Mouse (Mus musculus) midbrain, postnatal 0 days (tissue): ENCODE results near the gene Smarca2. TPM values are rescaled to one million over a fixed set of nuclear protein-coding genes. Genes with fewer than 3 reads are reported as not detected.

Source experiments
- ATAC-seq: fragments of 200-750 bp; cut with Nextera tagmentation; 2 replicates; pipeline ENCODE4 v1.8.0; 2017; ENCODE audit warnings: moderate number of reproducible peaks, mild to moderate bottlenecking, moderate TSS enrichment, moderate library complexity; ENCODE audit not compliant: low FRiP score
- DNase-seq: peaks from one replicate; pipeline ENCODE4 v3.0.0-alpha.2; 2015; ENCODE audit warnings: low spot score
- H3K27ac ChIP-seq: fragments of 300-500 bp; sonication (generic); 2 replicates; pipeline ENCODE4 v1.5.1; 2014; ENCODE audit warnings: low read depth, mild to moderate bottlenecking, low read length, mixed read lengths
- H3K27me3 ChIP-seq: fragments of 300-500 bp; sonication (generic); 2 replicates; pipeline ENCODE4 v1.6.1; 2014; ENCODE audit warnings: low read length, control low read depth, mixed read lengths; ENCODE audit not compliant: insufficient read depth
- H3K36me3 ChIP-seq: fragments of 300-500 bp; sonication (generic); 2 replicates; pipeline ENCODE4 v1.6.1; 2014; ENCODE audit warnings: low read length, control low read depth, mixed read lengths; ENCODE audit not compliant: insufficient read depth
- H3K4me1 ChIP-seq: fragments of 300-500 bp; sonication (generic); 2 replicates; pipeline ENCODE4 v1.6.1; 2014; ENCODE audit warnings: mild to moderate bottlenecking, control low read depth, antibody characterized with exemption, low read length, mixed read lengths; ENCODE audit not compliant: insufficient read depth
- H3K4me2 ChIP-seq: fragments of 300-500 bp; sonication (generic); 2 replicates; pipeline ENCODE4 v1.6.1; 2014; ENCODE audit warnings: low read depth, mild to moderate bottlenecking, low read length, mixed read lengths; ENCODE audit not compliant: poor library complexity, severe bottlenecking
- H3K4me3 ChIP-seq: fragments of 300-500 bp; sonication (generic); 2 replicates; pipeline ENCODE4 v1.5.1; 2014; ENCODE audit warnings: low read depth, mild to moderate bottlenecking, low read length, moderate library complexity
- H3K9ac ChIP-seq: fragments of 300-500 bp; sonication (generic); replicated peaks from 2 replicates; pipeline ENCODE4 v1.6.1; 2014; ENCODE audit warnings: mild to moderate bottlenecking, low read length, moderate library complexity, mixed read lengths; ENCODE audit not compliant: poor library complexity, severe bottlenecking
- H3K9me3 ChIP-seq: fragments of 300-500 bp; sonication (generic); 2 replicates; pipeline ENCODE4 v1.6.1; 2016; ENCODE audit warnings: low read length, control low read depth
- CTCF ChIP-seq: IDR thresholded peaks from 2 replicates; pipeline ENCODE4 v1.5.1; 2016; ENCODE audit warnings: antibody characterized with exemption, mild to moderate bottlenecking
- WGBS: fragments of 180-500 bp; shearing (Covaris S2); extraction: QIAGEN DNeasy Blood & Tissue Kit; methylation state at CpG from one replicate; pipeline ENCODE4 v1.1.7; 2014; 5-methylcytosine and 5-hydroxymethylcytosine counted together
- polyA plus RNA-seq: library from polyadenylated mRNA; unstranded; fragments of >200 nt; fragmentation: Nextera tagmentation; extraction: Ambion mirVana; gene quantifications from 2 replicates; pipeline ENCODE4 v1.2.1, GENCODE M21; 2015
- total RNA-seq: library from RNA; depleted of rRNA; stranded (reverse); fragments of >200 nt; gene quantifications from 2 replicates; pipeline ENCODE4 v1.2.3, GENCODE M21; 2014

Gene Smarca2
- total and polyA plus RNA-seq, 2 experiments from 2014 or later: 138 to 146 TPM

GRCm38 (mm10) chr19:26721741-26722140, 116.9 kb downstream of the Smarca2 start:
- H3K27ac ChIP-seq: no peak overlapping the region
- 59% methylated on average over 6 of the region's 6 CpGs for WGBS
- H3K36me3 ChIP-seq: no peaks in the 10 kb centered on the region
- no peaks in the 10 kb centered on the region for H3K4me1 ChIP-seq
- H3K9ac ChIP-seq: no peak overlapping the region
- H3K27me3 ChIP-seq: no peaks in the 10 kb centered on the region
- ATAC-seq (no peak), DNase-seq (no peak)
- H3K4me3 ChIP-seq: no peak overlapping the region
- no peak overlapping the region for H3K4me2 ChIP-seq
- no peaks in the 10 kb centered on the region for H3K9me3 ChIP-seq
- no peak for TF ChIP-seq CTCF

- Histone ChIP-seq H3K36me3 (no peaks in the 10 kb centered on the region), H3K9ac (no peak overlapping the region), H3K27me3 (no peaks in the 10 kb centered on the region), H3K4me1 (no peaks in the 10 kb centered on the region), H3K4me3 (no peak overlapping the region), H3K9me3 (no peaks in the 10 kb centered on the region), H3K27ac (no peak overlapping the region), H3K4me2 (no peak overlapping the region)
- 88% methylated on average over 11 of the region's 11 CpGs for WGBS
- ATAC-seq (no peak), DNase-seq (no peak)
- no peak for TF ChIP-seq CTCF
These were observed 119.0 kb downstream of the Smarca2 start for GRCm38 (mm10) chr19:26723899-26724298.

- H3K4me3 ChIP-seq: no peak overlapping the region
- no peaks in the 10 kb centered on the region for H3K4me1 ChIP-seq
- no peak overlapping the region for H3K4me2 ChIP-seq
- ATAC-seq (no peak), DNase-seq (no peak)
- 91% methylated on average over 3 of the region's 3 CpGs for WGBS
- no peak overlapping the region for H3K27ac ChIP-seq
- H3K9ac ChIP-seq: no peak overlapping the region
- H3K27me3 ChIP-seq: no peaks in the 10 kb centered on the region
- no peak for TF ChIP-seq CTCF
- no peaks in the 10 kb centered on the region for H3K36me3 ChIP-seq
- H3K9me3 ChIP-seq: no peaks in the 10 kb centered on the region
These were observed 119.8 kb downstream of the Smarca2 start for GRCm38 (mm10) chr19:26724626-26725025.

GRCm38 (mm10) chr19:26727796-26728195, 122.9 kb downstream of the Smarca2 start:
- no peak overlapping the region for H3K27ac ChIP-seq
- no peaks in the 10 kb centered on the region for H3K4me1 ChIP-seq
- no peaks in the 10 kb centered on the region for H3K27me3 ChIP-seq
- DNase-seq: no peak
- TF ChIP-seq CTCF: no peak
- H3K36me3 ChIP-seq: no peaks in the 10 kb centered on the region
- no peak overlapping the region for H3K4me3 ChIP-seq
- no peak overlapping the region for H3K9ac ChIP-seq
- no peaks in the 10 kb centered on the region for H3K9me3 ChIP-seq
- ATAC-seq: no peak
- WGBS: 83% methylated on average over 9 of the region's 9 CpGs
- H3K4me2 ChIP-seq: no peak overlapping the region

- no peaks in the 10 kb centered on the region for H3K36me3 ChIP-seq
- H3K27me3 ChIP-seq: no peaks in the 10 kb centered on the region
- no peaks in the 10 kb centered on the region for H3K9me3 ChIP-seq
- no peak overlapping the region for H3K4me3 ChIP-seq
- ATAC-seq: no peak
- 70% methylated on average over 9 of the region's 9 CpGs for WGBS
- DNase-seq: no peak
- no peaks in the 10 kb centered on the region for H3K4me1 ChIP-seq
- H3K9ac ChIP-seq: no peak overlapping the region
- TF ChIP-seq CTCF: no peak
- H3K27ac ChIP-seq: no peak overlapping the region
- no peak overlapping the region for H3K4me2 ChIP-seq
These were observed 125.6 kb downstream of the Smarca2 start for GRCm38 (mm10) chr19:26730486-26730885.

GRCm38 (mm10) chr19:26731121-26731520, 126.3 kb downstream of the Smarca2 start:
- H3K27ac ChIP-seq: no peak overlapping the region

More at GRCm38 (mm10) chr19:26731121-26731520, 126.3 kb downstream of the Smarca2 start:
- TF ChIP-seq CTCF: no peak
- no peak for ATAC-seq
- no peak for DNase-seq
- Histone ChIP-seq H3K4me3 (no peak overlapping the region), H3K9ac (no peak overlapping the region), H3K27me3 (no peaks in the 10 kb centered on the region), H3K4me1 (no peaks in the 10 kb centered on the region), H3K4me2 (no peak overlapping the region), H3K36me3 (no peaks in the 10 kb centered on the region), H3K9me3 (no peaks in the 10 kb centered on the region)
- WGBS: 87% methylated on average over 4 of the region's 4 CpGs
